Mouse (Mus musculus): Measurements from ENCODE around the gene Pecam1. TPM values are rescaled to one million over a fixed set of nuclear protein-coding genes. Genes with fewer than 3 reads are reported as not detected.

Gene Pecam1
- polyA plus RNA-seq, 1 experiment from 2014 or later = 20.2 TPM

- H3K4me2 ChIP-seq (replicated peaks; ENCODE audit: low read depth) = no peak overlapping the region
- no peak for DNase-seq (ENCODE audit: low spot score)
- H3K9me3 ChIP-seq (ENCODE audit: control insufficient read depth, low read length) = no peaks in the 10 kb centered on the region
- 73% methylated on average over 8 of the region's 8 CpGs for WGBS
- H3K27ac ChIP-seq (replicated peaks) = 0 out of 2 replicates have a peak overlapping the region, but pooled peaks have one; percentile 13
- ATAC-seq (ENCODE audit: low FRiP score, low TSS enrichment) = no peak
- H3K36me3 ChIP-seq (ENCODE audit: control insufficient read depth, insufficient read depth, low read length) = no peaks in the 10 kb centered on the region
- no peak for TF ChIP-seq CTCF (IDR thresholded peaks at IDR 0.05; ENCODE audit: low read depth)
- TF ChIP-seq EP300 (optimal IDR thresholded peaks at IDR 0.05) = no peak
- no peak overlapping the region for H3K9ac ChIP-seq (ENCODE audit: low read length)
- peaks cover 6% of the 10 kb centered on the region; the same call in 1 of the 2 replicates for H3K4me1 ChIP-seq (replicated peaks; ENCODE audit: control insufficient read depth, insufficient read depth)
- H3K4me3 ChIP-seq (ENCODE audit: low read depth, low read length) = no peak overlapping the region
- H3K27me3 ChIP-seq (ENCODE audit: control insufficient read depth, insufficient read depth, low read length) = no peaks in the 10 kb centered on the region
Observed at GRCm38 (mm10) chr11:106664691-106665090, 85.7 kb downstream of the Pecam1 start.

DNA sequence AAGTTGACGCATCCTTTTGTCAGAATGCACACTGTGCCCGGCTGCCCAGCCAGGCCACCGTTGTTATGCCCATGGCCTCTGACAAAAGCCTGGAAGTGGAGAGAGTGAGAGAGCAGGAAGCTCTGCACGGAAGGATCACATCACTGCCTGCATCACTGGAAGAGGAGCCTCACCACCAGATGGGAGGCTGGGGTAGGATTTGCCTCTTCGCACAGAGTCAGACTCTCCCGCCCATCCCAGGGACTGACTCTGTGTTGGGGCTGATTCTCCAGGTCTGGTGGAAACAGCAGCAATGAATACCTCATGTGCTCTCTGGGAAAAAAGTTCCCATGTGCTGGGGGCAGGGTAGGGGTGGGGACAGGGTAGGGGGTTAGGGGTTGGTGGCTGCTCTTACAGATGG lies 86.6 kb downstream of the Pecam1 start:
- Histone ChIP-seq H3K36me3 (ENCODE audit: control insufficient read depth, insufficient read depth, low read length) (no peaks in the 10 kb centered on the region), H3K9me3 (ENCODE audit: control insufficient read depth, low read length) (no peaks in the 10 kb centered on the region), H3K4me3 (ENCODE audit: low read depth, low read length) (no peak overlapping the region), H3K9ac (ENCODE audit: low read length) (no peak overlapping the region), H3K4me2 (replicated peaks; ENCODE audit: low read depth) (no peak overlapping the region), H3K4me1 (replicated peaks; ENCODE audit: control insufficient read depth, insufficient read depth) (peaks cover 10% of the 10 kb centered on the region), H3K27ac (replicated peaks) (no peak overlapping the region; the same call in 1 of the 2 replicates), H3K27me3 (ENCODE audit: control insufficient read depth, insufficient read depth, low read length) (no peaks in the 10 kb centered on the region)
- DNase-seq (ENCODE audit: low spot score) (no peak), ATAC-seq (ENCODE audit: low FRiP score, low TSS enrichment) (no peak)
- TF ChIP-seq CTCF (IDR thresholded peaks at IDR 0.05; ENCODE audit: low read depth) (0 out of 2 replicates have a peak, but pooled peaks have one; percentile 21), EP300 (optimal IDR thresholded peaks at IDR 0.05) (no peak)
- 68% methylated on average over 6 of the region's 6 CpGs for WGBS

DNA sequence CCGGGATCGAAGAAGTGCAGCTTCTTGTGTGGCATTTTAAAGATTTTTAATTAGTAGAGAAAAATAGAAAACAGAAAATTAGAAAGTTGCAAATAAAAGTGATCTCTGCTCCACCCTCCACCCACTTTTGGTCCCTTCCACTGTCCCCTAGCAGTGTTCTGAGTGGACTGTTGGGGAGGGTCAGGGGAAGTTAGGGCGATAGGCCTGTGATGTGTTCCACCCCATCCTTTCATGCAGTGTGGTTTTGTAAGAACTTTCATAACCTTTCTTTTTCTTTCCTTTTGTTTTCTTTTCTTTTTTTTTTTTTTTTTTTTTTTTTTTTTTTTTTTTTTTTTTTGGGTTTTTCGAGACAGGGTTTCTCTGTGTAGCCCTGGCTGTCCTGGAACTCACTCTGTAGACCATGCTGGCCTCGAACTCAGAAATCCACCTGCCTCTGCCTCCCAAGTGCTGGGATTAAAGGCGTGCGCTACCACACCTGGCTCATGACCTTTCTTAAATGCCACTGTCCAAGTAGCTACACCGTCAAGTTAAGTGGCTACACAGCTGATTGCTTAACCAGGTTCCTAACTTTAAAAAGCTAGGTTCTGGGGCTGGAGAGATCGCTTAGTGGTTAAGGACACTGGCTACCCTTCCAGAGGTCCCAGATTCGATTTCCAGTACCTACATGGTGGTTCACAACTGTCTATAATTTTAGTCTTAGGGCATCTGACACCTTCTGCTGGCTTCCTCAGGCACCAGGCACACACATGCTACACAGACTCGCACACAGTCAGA lies 87.6 kb downstream of the Pecam1 start:
- Histone ChIP-seq H3K4me1 (replicated peaks; ENCODE audit: control insufficient read depth, insufficient read depth) (peaks cover 11% of the 10 kb centered on the region), H3K27me3 (ENCODE audit: control insufficient read depth, insufficient read depth, low read length) (no peaks in the 10 kb centered on the region), H3K9me3 (ENCODE audit: control insufficient read depth, low read length) (no peaks in the 10 kb centered on the region), H3K9ac (ENCODE audit: low read length) (no peak overlapping the region), H3K27ac (replicated peaks) (no peak overlapping the region), H3K4me2 (replicated peaks; ENCODE audit: low read depth) (no peak overlapping the region), H3K36me3 (ENCODE audit: control insufficient read depth, insufficient read depth, low read length) (no peaks in the 10 kb centered on the region), H3K4me3 (ENCODE audit: low read depth, low read length) (no peak overlapping the region)
- DNase-seq (ENCODE audit: low spot score) (no peak), ATAC-seq (ENCODE audit: low FRiP score, low TSS enrichment) (no peak)
- WGBS = 83% methylated on average over 10 of the region's 11 CpGs
- TF ChIP-seq CTCF (IDR thresholded peaks at IDR 0.05; ENCODE audit: low read depth) = no peak
- no peak for TF ChIP-seq EP300 (optimal IDR thresholded peaks at IDR 0.05)

- TF ChIP-seq EP300 (optimal IDR thresholded peaks at IDR 0.05) = no peak
- no peak for TF ChIP-seq CTCF (IDR thresholded peaks at IDR 0.05; ENCODE audit: low read depth)
- no peaks in the 10 kb centered on the region for H3K9me3 ChIP-seq (ENCODE audit: control insufficient read depth, low read length)
- H3K36me3 ChIP-seq (ENCODE audit: control insufficient read depth, insufficient read depth, low read length) = no peaks in the 10 kb centered on the region
- DNase-seq (ENCODE audit: low spot score) = no peak
- no peak overlapping the region for H3K4me2 ChIP-seq (replicated peaks; ENCODE audit: low read depth)
- no peak for ATAC-seq (ENCODE audit: low FRiP score, low TSS enrichment)
- H3K4me1 ChIP-seq (replicated peaks; ENCODE audit: control insufficient read depth, insufficient read depth) = peaks cover 13% of the 10 kb centered on the region
- H3K27ac ChIP-seq (replicated peaks) = peak overlapping the region; percentile 94
- H3K27me3 ChIP-seq (ENCODE audit: control insufficient read depth, insufficient read depth, low read length) = no peaks in the 10 kb centered on the region
- WGBS = 65% methylated on average over 13 of the region's 13 CpGs
- H3K4me3 ChIP-seq (ENCODE audit: low read depth, low read length) = no peak overlapping the region
- peak overlapping the region; percentile 41; the same call in 1 of the 2 replicates for H3K9ac ChIP-seq (ENCODE audit: low read length)
Observed at GRCm38 (mm10) chr11:106660453-106661081, 89.9 kb downstream of the Pecam1 start.

DNA sequence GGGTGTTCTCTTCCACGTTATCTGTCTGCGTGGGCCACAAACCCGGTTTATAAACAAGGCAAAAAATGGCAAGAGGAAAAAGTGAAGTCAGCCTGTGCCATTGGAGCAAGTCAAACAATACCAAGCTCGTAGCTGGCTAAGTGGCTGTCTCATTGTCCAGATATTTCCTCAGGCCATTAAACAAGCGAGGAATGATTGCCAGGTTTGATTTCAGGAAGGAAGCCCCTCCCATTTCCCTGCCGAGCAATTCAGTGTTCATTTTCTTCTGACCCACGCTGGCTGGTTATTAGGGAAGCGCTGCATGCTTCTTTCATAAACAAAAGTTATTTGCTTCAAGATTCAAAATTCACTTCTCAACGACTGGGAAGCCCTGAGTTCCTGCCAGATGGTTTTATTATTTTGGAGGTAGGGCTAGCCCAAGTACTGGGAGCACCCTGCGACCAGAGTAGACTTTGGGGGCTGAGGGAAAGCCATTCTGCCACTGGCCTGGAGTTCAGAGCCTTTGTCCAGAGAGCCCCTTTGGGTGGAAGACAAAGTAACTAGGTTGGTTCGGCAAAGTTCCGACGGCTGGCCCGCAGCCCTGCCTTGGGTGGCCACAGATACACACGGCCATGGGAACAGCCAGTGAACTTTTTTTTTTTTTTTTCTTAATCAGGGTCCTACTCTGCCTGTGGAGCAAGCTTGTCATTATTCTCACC lies 90.7 kb downstream of the Pecam1 start:
- DNase-seq (ENCODE audit: low spot score) = peak; percentile 56
- peak; percentile 42; the same call in 1 of the 2 replicates for ATAC-seq (ENCODE audit: low FRiP score, low TSS enrichment)
- H3K9ac ChIP-seq (ENCODE audit: low read length) = peak overlapping the region; percentile 41; the same call in 1 of the 2 replicates
- no peaks in the 10 kb centered on the region for H3K9me3 ChIP-seq (ENCODE audit: control insufficient read depth, low read length)
- no peaks in the 10 kb centered on the region for H3K27me3 ChIP-seq (ENCODE audit: control insufficient read depth, insufficient read depth, low read length)
- peaks cover 13% of the 10 kb centered on the region for H3K4me1 ChIP-seq (replicated peaks; ENCODE audit: control insufficient read depth, insufficient read depth)
- no peak overlapping the region for H3K4me2 ChIP-seq (replicated peaks; ENCODE audit: low read depth)
- no peak overlapping the region for H3K4me3 ChIP-seq (ENCODE audit: low read depth, low read length)
- 30% methylated on average over 15 of the region's 15 CpGs for WGBS
- H3K27ac ChIP-seq (replicated peaks) = peak overlapping the region; percentile 94
- H3K36me3 ChIP-seq (ENCODE audit: control insufficient read depth, insufficient read depth, low read length) = no peaks in the 10 kb centered on the region
- TF ChIP-seq EP300 (optimal IDR thresholded peaks at IDR 0.05) = no peak
- no peak for TF ChIP-seq CTCF (IDR thresholded peaks at IDR 0.05; ENCODE audit: low read depth)
